Mouse (Mus musculus): ENCODE data around the gene Tbc1d10a. TPM values are rescaled to one million over a fixed set of nuclear protein-coding genes. Genes with fewer than 3 reads are reported as not detected.

Gene Tbc1d10a
- polyA plus RNA-seq, 1 experiment from 2014 or later, result 20.5 TPM

DNA sequence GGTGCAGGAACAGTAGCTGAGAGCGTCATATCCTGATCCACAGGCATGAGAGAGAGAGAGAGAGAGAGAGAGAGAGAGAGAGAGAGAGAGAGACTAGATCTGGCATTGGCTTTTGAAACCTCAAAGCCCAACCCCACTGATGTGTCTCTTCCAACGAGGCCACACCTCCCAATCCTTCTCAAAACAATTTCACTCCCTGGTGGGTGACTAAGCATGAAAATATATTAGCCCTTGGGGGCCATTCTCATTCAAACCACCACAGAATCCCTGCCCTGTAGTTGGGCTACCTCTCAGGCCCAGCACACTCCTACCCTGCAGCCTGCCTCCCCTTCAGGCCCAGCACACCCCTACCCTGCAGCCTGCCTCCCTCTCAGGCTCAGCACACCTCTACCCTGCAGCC lies 66.3 kb downstream of the Tbc1d10a start:
- Histone ChIP-seq H3K4me3 (ENCODE audit: low read depth, low read length) (no peak overlapping the region), H3K9ac (ENCODE audit: low read length) (no peak overlapping the region), H3K36me3 (ENCODE audit: control insufficient read depth, insufficient read depth, low read length) (no peaks in the 10 kb centered on the region), H3K4me2 (ENCODE audit: low read depth, severe bottlenecking) (no peak overlapping the region), H3K27me3 (ENCODE audit: control insufficient read depth, insufficient read depth, low read length) (no peaks in the 10 kb centered on the region), H3K27ac (replicated peaks; ENCODE audit: low read depth, low read length) (no peak overlapping the region), H3K4me1 (ENCODE audit: control insufficient read depth, insufficient read depth, low read length) (no peaks in the 10 kb centered on the region), H3K9me3 (ENCODE audit: control insufficient read depth, low read length) (no peaks in the 10 kb centered on the region)
- WGBS, result 72% methylated on average over 2 of the region's 2 CpGs
- ATAC-seq (ENCODE audit: insufficient number of reproducible peaks, low FRiP score, low TSS enrichment, low read depth) (no peak), DNase-seq (ENCODE audit: low spot score) (no peak)

DNA sequence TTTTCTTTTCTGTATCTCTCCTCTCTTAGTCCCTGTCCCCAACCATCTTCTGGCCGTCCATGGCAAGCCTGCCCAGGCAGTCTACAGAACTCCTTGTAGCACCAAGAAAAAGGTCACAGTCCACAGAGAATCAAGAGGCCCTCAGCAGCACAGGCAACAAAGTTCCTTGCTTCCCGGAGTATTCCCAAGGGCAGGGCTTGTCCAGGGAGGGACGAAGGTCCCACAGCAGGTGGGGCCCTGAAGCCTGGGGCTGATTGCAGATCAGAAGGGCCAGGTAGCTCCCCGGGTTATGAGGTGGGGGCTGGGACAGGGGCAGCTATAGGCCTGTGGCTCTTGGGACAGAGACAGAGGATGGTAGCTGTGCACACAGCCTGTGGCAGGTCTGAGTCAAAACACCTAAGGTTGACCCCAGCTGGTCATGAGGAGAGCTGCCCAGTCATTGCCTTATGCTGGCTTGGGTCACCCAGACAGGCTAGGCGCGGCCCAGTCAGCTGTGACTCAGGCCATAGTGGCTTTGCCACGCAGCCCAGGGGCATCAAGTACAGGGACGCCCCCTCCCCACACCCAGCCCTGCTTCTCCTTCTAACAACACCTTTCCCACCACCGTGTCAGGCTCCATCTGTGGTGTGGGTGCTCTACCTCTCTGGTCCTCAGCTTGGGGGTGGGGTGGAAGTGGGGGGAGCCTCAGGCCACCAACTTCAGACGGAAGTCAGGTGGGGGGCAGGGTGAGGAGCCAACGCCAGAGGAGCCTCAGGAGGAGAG lies 70.4 kb downstream of the Tbc1d10a start, which contains the start of gene Lif:
Lif (plus strand) TSS at position 712 of the 762 bp plus-strand sequence.
- H3K4me3 ChIP-seq (ENCODE audit: low read depth, low read length), result no peak within 1 kb of the TSS
- WGBS, result 64% methylated on average over 11 of the region's 11 CpGs
- no peak within 1 kb of the TSS for H3K9ac ChIP-seq (ENCODE audit: low read length)
- DNase-seq (ENCODE audit: low spot score) (no peak), ATAC-seq (ENCODE audit: insufficient number of reproducible peaks, low FRiP score, low TSS enrichment, low read depth) (no peak)
- H3K27ac ChIP-seq (replicated peaks; ENCODE audit: low read depth, low read length), result no peak within 1 kb of the TSS
- H3K4me2 ChIP-seq (ENCODE audit: low read depth, severe bottlenecking), result no peak within 1 kb of the TSS
- H3K36me3 ChIP-seq (ENCODE audit: control insufficient read depth, insufficient read depth, low read length), result no peaks in the 10 kb centered on the region
- no peaks in the 10 kb centered on the region for H3K27me3 ChIP-seq (ENCODE audit: control insufficient read depth, insufficient read depth, low read length)
- peaks cover 4% of the 10 kb centered on the region for H3K4me1 ChIP-seq (ENCODE audit: control insufficient read depth, insufficient read depth, low read length)
- H3K9me3 ChIP-seq (ENCODE audit: control insufficient read depth, low read length), result no peaks in the 10 kb centered on the region

DNA sequence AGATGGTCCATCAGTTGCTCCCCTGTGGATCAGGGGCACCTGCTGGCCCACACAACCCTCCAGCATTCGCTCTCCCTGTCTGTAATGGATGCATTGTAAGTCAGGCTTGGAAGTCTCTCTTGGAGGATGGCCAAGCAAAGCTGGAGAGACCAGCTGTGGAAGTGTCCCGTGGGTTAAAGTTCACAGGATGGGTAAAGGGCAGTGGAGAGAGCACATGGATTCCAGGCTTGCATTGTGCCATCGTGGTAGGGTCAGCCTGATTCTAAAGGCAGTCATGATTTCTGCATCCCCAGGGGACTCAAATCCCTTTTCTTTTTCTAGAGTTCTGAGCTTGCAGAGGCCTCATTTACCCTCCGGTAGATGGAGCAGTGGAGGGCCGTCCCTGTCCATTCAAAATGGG lies 71.2 kb downstream of the Tbc1d10a start:
- Histone ChIP-seq H3K4me1 (ENCODE audit: control insufficient read depth, insufficient read depth, low read length) (peaks cover 4% of the 10 kb centered on the region), H3K9me3 (ENCODE audit: control insufficient read depth, low read length) (no peaks in the 10 kb centered on the region), H3K4me2 (ENCODE audit: low read depth, severe bottlenecking) (no peak overlapping the region), H3K9ac (ENCODE audit: low read length) (no peak overlapping the region), H3K27ac (replicated peaks; ENCODE audit: low read depth, low read length) (no peak overlapping the region), H3K27me3 (ENCODE audit: control insufficient read depth, insufficient read depth, low read length) (no peaks in the 10 kb centered on the region), H3K36me3 (ENCODE audit: control insufficient read depth, insufficient read depth, low read length) (no peaks in the 10 kb centered on the region), H3K4me3 (ENCODE audit: low read depth, low read length) (no peak overlapping the region)
- no peak for ATAC-seq (ENCODE audit: insufficient number of reproducible peaks, low FRiP score, low TSS enrichment, low read depth)
- WGBS, result 72% methylated on average over 5 of the region's 5 CpGs
- no peak for DNase-seq (ENCODE audit: low spot score)

DNA sequence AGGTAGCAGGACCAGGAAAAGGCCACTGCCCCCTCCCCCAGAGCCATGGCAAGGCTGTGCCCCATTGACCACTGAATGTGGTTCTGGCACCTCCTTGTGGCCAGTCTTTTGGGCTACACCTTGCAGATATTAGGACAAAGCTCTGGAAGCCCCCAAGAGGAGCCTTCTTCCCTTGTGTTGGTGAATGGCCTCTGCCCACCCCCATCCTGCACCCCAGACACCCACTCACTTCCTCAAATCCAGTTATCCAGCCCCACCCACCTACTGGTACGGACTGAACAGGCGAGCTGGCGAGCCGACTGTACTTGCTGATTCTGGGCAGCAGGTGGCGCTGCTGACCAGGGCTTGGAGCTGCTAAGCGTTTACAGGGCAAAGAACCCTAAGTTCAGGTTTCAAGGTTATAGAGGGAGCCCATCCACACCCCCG lies 72.1 kb downstream of the Tbc1d10a start:
- Histone ChIP-seq H3K27ac (replicated peaks; ENCODE audit: low read depth, low read length) (no peak overlapping the region), H3K9me3 (ENCODE audit: control insufficient read depth, low read length) (no peaks in the 10 kb centered on the region), H3K4me2 (ENCODE audit: low read depth, severe bottlenecking) (peak overlapping the region; percentile 24; the same call in 1 of the 2 replicates), H3K27me3 (ENCODE audit: control insufficient read depth, insufficient read depth, low read length) (no peaks in the 10 kb centered on the region; the same call in 1 of the 2 replicates), H3K36me3 (ENCODE audit: control insufficient read depth, insufficient read depth, low read length) (no peaks in the 10 kb centered on the region), H3K4me3 (ENCODE audit: low read depth, low read length) (no peak overlapping the region), H3K9ac (ENCODE audit: low read length) (no peak overlapping the region), H3K4me1 (ENCODE audit: control insufficient read depth, insufficient read depth, low read length) (peaks cover 4% of the 10 kb centered on the region)
- DNase-seq (ENCODE audit: low spot score) (peak; percentile 89), ATAC-seq (ENCODE audit: insufficient number of reproducible peaks, low FRiP score, low TSS enrichment, low read depth) (no peak)
- WGBS, result under 1% methylated on average over 7 of the region's 7 CpGs

DNA sequence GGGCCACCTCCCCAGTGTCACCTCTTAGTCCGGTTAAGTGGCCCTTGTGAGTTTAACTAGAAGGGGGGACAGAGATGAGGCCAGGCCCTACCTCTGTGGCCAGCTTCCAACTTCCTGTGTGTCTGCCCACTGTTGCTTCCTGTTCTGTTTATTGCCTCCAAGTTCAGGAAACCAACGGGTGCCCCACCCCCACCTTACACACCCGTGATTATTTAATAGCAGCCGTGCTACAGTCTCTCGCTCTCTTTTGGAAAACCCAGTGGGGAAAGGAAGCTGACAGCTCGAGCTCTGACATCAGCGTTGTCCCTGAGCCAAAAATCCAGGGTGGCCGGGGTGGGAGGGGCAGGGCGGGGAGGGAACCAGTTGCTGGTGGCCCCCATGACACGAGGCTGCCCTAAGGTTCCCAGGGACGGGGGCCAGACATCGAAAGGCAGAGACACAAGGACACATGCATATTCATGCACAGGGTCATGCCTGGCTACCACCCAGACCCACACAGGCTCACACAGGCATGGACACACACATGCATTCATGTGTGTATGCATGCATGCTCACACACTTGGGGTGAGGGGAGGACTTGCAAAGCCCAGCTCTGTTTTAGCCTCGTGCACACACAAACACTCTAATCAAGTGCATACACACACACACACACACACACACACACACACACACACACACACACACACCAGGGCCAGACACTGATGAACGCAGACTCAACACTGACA lies 74.0 kb downstream of the Tbc1d10a start:
- DNase-seq (ENCODE audit: low spot score) (no peak), ATAC-seq (ENCODE audit: insufficient number of reproducible peaks, low FRiP score, low TSS enrichment, low read depth) (no peak)
- WGBS, result 52% methylated on average over 14 of the region's 14 CpGs
- Histone ChIP-seq H3K27me3 (ENCODE audit: control insufficient read depth, insufficient read depth, low read length) (peaks cover 13% of the 10 kb centered on the region), H3K4me3 (ENCODE audit: low read depth, low read length) (no peak overlapping the region), H3K4me1 (ENCODE audit: control insufficient read depth, insufficient read depth, low read length) (peaks cover 4% of the 10 kb centered on the region), H3K9me3 (ENCODE audit: control insufficient read depth, low read length) (no peaks in the 10 kb centered on the region), H3K9ac (ENCODE audit: low read length) (0 out of 2 replicates have a peak overlapping the region, but pooled peaks have one; percentile 30), H3K27ac (replicated peaks; ENCODE audit: low read depth, low read length) (no peak overlapping the region), H3K36me3 (ENCODE audit: control insufficient read depth, insufficient read depth, low read length) (no peaks in the 10 kb centered on the region), H3K4me2 (ENCODE audit: low read depth, severe bottlenecking) (no peak overlapping the region)

DNA sequence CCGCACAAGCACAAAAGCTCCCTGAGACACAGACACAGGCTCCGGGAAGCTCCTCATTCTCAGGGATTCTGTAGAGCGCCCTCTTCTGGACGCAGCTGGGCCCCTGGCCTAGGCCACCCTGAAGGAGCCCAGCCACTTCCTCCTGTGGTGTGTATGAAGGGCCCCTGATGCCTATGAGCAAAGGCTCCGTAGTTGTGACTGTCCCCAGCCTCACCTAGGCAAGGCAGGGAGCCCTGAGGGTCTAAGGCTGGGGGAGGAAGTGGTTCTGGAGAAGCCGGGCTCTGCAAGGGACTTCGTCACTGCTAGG lies 74.6 kb downstream of the Tbc1d10a start:
- Histone ChIP-seq H3K4me1 (ENCODE audit: control insufficient read depth, insufficient read depth, low read length) (peaks cover 4% of the 10 kb centered on the region), H3K4me3 (ENCODE audit: low read depth, low read length) (no peak overlapping the region), H3K36me3 (ENCODE audit: control insufficient read depth, insufficient read depth, low read length) (no peaks in the 10 kb centered on the region), H3K4me2 (ENCODE audit: low read depth, severe bottlenecking) (no peak overlapping the region), H3K9ac (ENCODE audit: low read length) (no peak overlapping the region), H3K9me3 (ENCODE audit: control insufficient read depth, low read length) (no peaks in the 10 kb centered on the region), H3K27ac (replicated peaks; ENCODE audit: low read depth, low read length) (no peak overlapping the region), H3K27me3 (ENCODE audit: control insufficient read depth, insufficient read depth, low read length) (peaks cover 17% of the 10 kb centered on the region)
- ATAC-seq (ENCODE audit: insufficient number of reproducible peaks, low FRiP score, low TSS enrichment, low read depth) (peak; percentile 36; the same call in 1 of the 2 replicates), DNase-seq (ENCODE audit: low spot score) (peak; percentile 62)
- 55% methylated on average over 7 of the region's 7 CpGs for WGBS

DNA sequence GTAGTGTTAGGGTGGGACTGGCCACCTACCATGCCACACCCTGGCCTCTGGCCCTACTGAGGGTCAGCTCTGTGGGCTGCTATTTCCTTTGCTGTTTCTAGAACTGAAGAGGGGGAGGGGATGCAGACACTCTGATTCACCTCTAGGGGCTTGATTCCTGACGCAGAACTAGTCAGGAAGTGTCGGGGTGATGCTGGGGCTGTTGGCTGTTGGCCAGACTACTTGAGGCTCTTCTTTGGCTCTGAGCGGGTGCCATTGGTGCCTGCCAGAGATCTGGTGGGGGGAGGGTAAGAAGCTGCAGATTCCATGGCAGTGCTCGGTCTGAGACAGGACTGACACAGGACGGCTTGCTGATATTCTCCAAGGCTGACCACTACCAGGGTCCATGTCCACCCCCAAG lies 75.4 kb downstream of the Tbc1d10a start:
- H3K36me3 ChIP-seq (ENCODE audit: control insufficient read depth, insufficient read depth, low read length), result no peaks in the 10 kb centered on the region
- no peak for DNase-seq (ENCODE audit: low spot score)
- H3K4me2 ChIP-seq (ENCODE audit: low read depth, severe bottlenecking), result no peak overlapping the region
- WGBS, result 46% methylated on average over 5 of the region's 5 CpGs
- no peaks in the 10 kb centered on the region for H3K9me3 ChIP-seq (ENCODE audit: control insufficient read depth, low read length)
- no peak for ATAC-seq (ENCODE audit: insufficient number of reproducible peaks, low FRiP score, low TSS enrichment, low read depth)
- H3K27ac ChIP-seq (replicated peaks; ENCODE audit: low read depth, low read length), result no peak overlapping the region
- no peak overlapping the region for H3K9ac ChIP-seq (ENCODE audit: low read length)
- H3K27me3 ChIP-seq (ENCODE audit: control insufficient read depth, insufficient read depth, low read length), result peaks cover 22% of the 10 kb centered on the region
- H3K4me3 ChIP-seq (ENCODE audit: low read depth, low read length), result no peak overlapping the region
- peaks cover 8% of the 10 kb centered on the region for H3K4me1 ChIP-seq (ENCODE audit: control insufficient read depth, insufficient read depth, low read length)

DNA sequence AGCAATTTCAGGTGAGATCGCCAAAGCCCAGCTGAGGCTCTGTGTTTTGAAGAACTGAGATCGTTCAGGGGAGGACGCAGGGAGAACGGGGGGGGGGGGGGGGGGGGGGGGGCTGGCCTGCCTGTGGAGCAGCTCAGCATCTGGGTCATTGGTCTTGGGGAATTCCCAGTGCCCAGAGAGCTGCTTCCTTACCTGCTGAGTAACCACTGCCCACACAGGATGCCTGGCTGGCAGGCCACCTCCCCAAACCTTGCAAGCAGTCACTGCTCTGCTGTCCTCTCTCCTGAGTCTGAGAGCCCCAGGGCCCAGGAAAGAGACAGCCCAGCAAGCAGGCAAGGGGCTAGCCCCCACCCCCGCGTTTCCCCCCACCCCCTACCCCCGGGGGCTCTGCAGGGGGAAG lies 76.3 kb downstream of the Tbc1d10a start:
- DNase-seq (ENCODE audit: low spot score), result no peak
- 21% methylated on average over 7 of the region's 7 CpGs for WGBS
- Histone ChIP-seq H3K27me3 (ENCODE audit: control insufficient read depth, insufficient read depth, low read length) (peaks cover 31% of the 10 kb centered on the region), H3K9ac (ENCODE audit: low read length) (no peak overlapping the region), H3K36me3 (ENCODE audit: control insufficient read depth, insufficient read depth, low read length) (no peaks in the 10 kb centered on the region), H3K27ac (replicated peaks; ENCODE audit: low read depth, low read length) (no peak overlapping the region), H3K4me3 (ENCODE audit: low read depth, low read length) (no peak overlapping the region), H3K4me2 (ENCODE audit: low read depth, severe bottlenecking) (no peak overlapping the region), H3K9me3 (ENCODE audit: control insufficient read depth, low read length) (no peaks in the 10 kb centered on the region), H3K4me1 (ENCODE audit: control insufficient read depth, insufficient read depth, low read length) (peaks cover 11% of the 10 kb centered on the region)
- no peak for ATAC-seq (ENCODE audit: insufficient number of reproducible peaks, low FRiP score, low TSS enrichment, low read depth)
